In the genomic region with DNA sequence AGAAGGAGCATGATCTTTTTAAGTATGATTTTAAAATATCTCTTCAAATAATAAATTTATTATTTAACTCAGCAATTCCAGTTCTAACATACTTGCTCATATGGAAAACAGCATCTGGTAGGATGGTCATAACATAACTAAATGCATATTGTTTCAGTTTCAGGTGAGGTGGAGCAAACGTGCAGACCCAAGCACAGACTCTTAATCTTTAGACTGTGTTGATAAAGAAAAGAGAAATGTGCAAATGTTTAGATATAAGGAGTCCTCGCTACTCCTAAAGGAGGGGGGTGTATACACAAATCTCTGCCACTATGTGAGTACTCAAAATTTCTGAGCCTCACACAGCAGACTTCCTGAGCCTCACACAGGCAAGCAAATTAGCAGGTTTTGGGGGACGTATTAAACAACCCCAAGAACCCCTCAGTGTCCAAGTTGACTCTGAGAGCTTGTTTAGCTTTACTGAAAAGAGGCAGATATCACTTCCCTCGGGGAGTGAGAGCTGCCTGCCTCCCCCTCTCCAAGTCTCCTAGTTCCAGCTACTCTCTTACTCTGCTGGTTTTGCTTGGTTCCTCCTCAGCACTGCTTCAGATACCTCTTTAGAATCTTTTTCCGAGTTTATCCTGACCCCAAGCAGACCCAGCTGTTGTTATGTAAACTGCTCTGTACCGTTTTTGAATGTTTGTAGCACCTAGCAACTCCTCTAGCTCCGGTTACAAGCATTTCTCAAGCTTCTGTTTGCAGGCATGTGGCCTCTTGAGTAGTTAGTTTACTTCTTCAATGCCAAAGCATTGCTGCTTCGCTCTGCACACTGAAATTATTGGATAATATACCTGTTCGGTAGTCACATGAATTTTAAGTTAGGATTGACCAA, we compare ENCODE assay signal across 22 mouse cellular contexts. TPM values are rescaled to one million over a fixed set of nuclear protein-coding genes. Genes with fewer than 3 reads are reported as not detected.
DNase-seq lines count a peak whose midpoint lies in the region; ATAC-seq and TF ChIP-seq lines count a peak whose summit lies in the region.
"Had no signal": no experiment of that assay in that cellular context is flagged by ENCODE, and none has a peak within 500 bp of the region (broad histone marks: within the 10 kb centered on the region; RNA-seq: fewer than 3 reads in every experiment).

No protein-coding gene starts in this region.

- in situ Hi-C loops in CH12.LX (cut with MboI; ENCODE audit: low pct_ligation_motif_present, low pct_unique_long_range_greater_than_20kb, low sequenced_read_pairs), result no loop called here

- dilution Hi-C loops in CH12.LX (cut with MboI; ENCODE audit: extremely low pct_ligation_motif_present, extremely low pct_unique_long_range_greater_than_20kb, low sequenced_read_pairs), result no loop called here

- no peaks in the 10 kb centered on the region for H3K27me3 ChIP-seq in intestine, embryonic 16.5 days (replicated peaks; ENCODE audit: control insufficient read depth, insufficient read depth, low read length)
- H3K27me3 ChIP-seq in intestine, embryonic 15.5 days (replicated peaks), result no peaks in the 10 kb centered on the region
- no peaks in the 10 kb centered on the region for H3K27me3 ChIP-seq in CH12.LX (replicated peaks)
- H3K27me3 ChIP-seq: heart, embryonic 15.5 days; limb, embryonic 15.5 days; midbrain, embryonic 15.5 days had no signal

- no peak overlapping the region for H3K4me2 ChIP-seq in intestine, embryonic 16.5 days (ENCODE audit: low read depth, low read length)
- H3K4me2 ChIP-seq in intestine, embryonic 15.5 days (replicated peaks), result no peak overlapping the region
- peak overlapping the region; percentile 97 for H3K4me2 ChIP-seq in CH12.LX (ENCODE audit: insufficient read depth, low read depth, poor library complexity, severe bottlenecking)
- H3K4me2 ChIP-seq: heart, embryonic 15.5 days; limb, embryonic 15.5 days; lung, embryonic 14.5 days; midbrain, embryonic 15.5 days had no signal

- TF ChIP-seq RAD21 in CH12.LX (IDR thresholded peaks at IDR 0.05; ENCODE audit: low read depth, low read length), result no peak

- peaks cover 9% of the 10 kb centered on the region for H3K4me1 ChIP-seq in intestine, embryonic 16.5 days (ENCODE audit: control insufficient read depth, insufficient read depth, low read length)
- H3K4me1 ChIP-seq in intestine, embryonic 15.5 days (replicated peaks), result no peaks in the 10 kb centered on the region
- peaks cover 0 to 62% of the 10 kb centered on the region in 2 experiments; a peak in 2 of 4 replicates for H3K4me1 ChIP-seq in CH12.LX (ENCODE audit: control insufficient read depth in 1 of 2, insufficient read depth in 2 of 2)
- H3K4me1 ChIP-seq: embryonic facial prominence, embryonic 10.5 days; limb, embryonic 15.5 days; megakaryocyte, embryonic 14.5 days; midbrain, embryonic 15.5 days had no signal

- TF ChIP-seq CTCF in CH12.LX (conservative IDR thresholded peaks at IDR 0.05 in 1 of 2, IDR thresholded peaks at IDR 0.05 in 1 of 2; ENCODE audit: low read depth in 2 of 2, low read length in 2 of 2), result no peak

- peaks cover 73% of the 10 kb centered on the region for H3K79me2 ChIP-seq in CH12.LX (replicated peaks; ENCODE audit: control insufficient read depth, extremely low read depth, insufficient read depth, poor library complexity, severe bottlenecking)

- peak; percentile 21; the same call in 1 of the 2 replicates for ATAC-seq in intestine, embryonic 16.5 days
- ATAC-seq in intestine, embryonic 15.5 days, result no peak
- ATAC-seq in hematopoietic stem cell, adult 5-6 weeks (replicated peaks in 1 of 2; ENCODE audit: insufficient read depth in 1 of 2, low FRiP score in 2 of 2, low TSS enrichment in 1 of 2, low read depth in 1 of 2, poor library complexity in 2 of 2, severe bottlenecking in 2 of 2), result peak; percentile 33 to 40; a peak in 2 of 4 replicates
- ATAC-seq: midbrain, embryonic 15.5 days had no signal

- no peak overlapping the region for H3K4me3 ChIP-seq in intestine, embryonic 16.5 days (ENCODE audit: low read length)
- no peak overlapping the region for H3K4me3 ChIP-seq in intestine, embryonic 15.5 days (replicated peaks)
- peak overlapping the region in 2 of 3 experiments; percentile 3 to 31 for H3K4me3 ChIP-seq in CH12.LX (replicated peaks in 1 of 3; ENCODE audit: low read depth in 2 of 3, low read length in 2 of 3, poor library complexity in 1 of 3)
- H3K4me3 ChIP-seq: embryonic facial prominence, embryonic 10.5 days; gastrocnemius, adult 2 months; heart, embryonic 15.5 days; limb, embryonic 15.5 days; megakaryocyte, embryonic 14.5 days; midbrain, embryonic 15.5 days; myocyte had no signal

- no peak; the same call in 1 of the 2 replicates for TF ChIP-seq POLR2A in CH12.LX (IDR thresholded peaks at IDR 0.05; ENCODE audit: low read depth, low read length)

- no peaks in the 10 kb centered on the region for H3K9me3 ChIP-seq in intestine, embryonic 16.5 days (ENCODE audit: control insufficient read depth, low read length)
- H3K9me3 ChIP-seq in intestine, embryonic 15.5 days, result no peaks in the 10 kb centered on the region
- no peaks in the 10 kb centered on the region for H3K9me3 ChIP-seq in CH12.LX (replicated peaks; ENCODE audit: low read length)
- H3K9me3 ChIP-seq: embryonic facial prominence, embryonic 10.5 days; G1E; heart, embryonic 15.5 days; limb, embryonic 15.5 days; megakaryocyte, embryonic 14.5 days; midbrain, embryonic 15.5 days had no signal

- H3K27ac ChIP-seq in intestine, embryonic 16.5 days (ENCODE audit: low read length), result no peak overlapping the region
- H3K27ac ChIP-seq in intestine, embryonic 15.5 days, result no peak overlapping the region
- peak overlapping the region; percentile 87 for H3K27ac ChIP-seq in CH12.LX (ENCODE audit: insufficient read depth, low read depth)
- H3K27ac ChIP-seq: embryonic facial prominence, embryonic 10.5 days; gastrocnemius, adult 2 months; heart, embryonic 15.5 days; limb, embryonic 15.5 days; midbrain, embryonic 15.5 days had no signal

- no peaks in the 10 kb centered on the region for H3K36me3 ChIP-seq in intestine, embryonic 16.5 days (ENCODE audit: control insufficient read depth, insufficient read depth, low read length)
- H3K36me3 ChIP-seq in intestine, embryonic 15.5 days, result no peaks in the 10 kb centered on the region
- no peaks in the 10 kb centered on the region for H3K36me3 ChIP-seq in CH12.LX (replicated peaks in 1 of 2; ENCODE audit: control insufficient read depth in 1 of 2, insufficient read depth in 1 of 2, low read length in 1 of 2)
- H3K36me3 ChIP-seq: embryonic facial prominence, embryonic 10.5 days; G1E; heart, embryonic 15.5 days; limb, embryonic 15.5 days; midbrain, embryonic 15.5 days had no signal

- DNase-seq in A20 (ENCODE audit: low read depth, low spot score) (peak; percentile 62), CH12.LX (ENCODE audit: extremely low read depth) (no peak)
- no peak for DNase-seq in retina, embryonic 14.5 days (ENCODE audit: low spot score)
- DNase-seq in kidney, adult 8-10 months, result no peak
- DNase-seq in cerebellum, postnatal 14 days, result no peak
- DNase-seq: B cell, adult 2 months; cerebellum, adult 18-20 months; cerebellum, postnatal 36 days; gastrocnemius, adult 2 months; layer of hippocampus, postnatal 36 days; lung, embryonic 14.5 days; right cerebral cortex, postnatal 25 days had no signal

- no peak overlapping the region for H3K9ac ChIP-seq in intestine, embryonic 16.5 days (ENCODE audit: low read depth, low read length)
- H3K9ac ChIP-seq in intestine, embryonic 15.5 days, result no peak overlapping the region
- peak overlapping the region; percentile 55 for H3K9ac ChIP-seq in CH12.LX (ENCODE audit: insufficient read depth, low read depth)
- H3K9ac ChIP-seq: heart, embryonic 15.5 days; limb, embryonic 15.5 days; lung, embryonic 14.5 days; midbrain, embryonic 15.5 days had no signal

- peak; percentile 89 for TF ChIP-seq EP300 in CH12.LX (IDR thresholded peaks at IDR 0.05; ENCODE audit: low read length)

- 36% methylated on average over 9 of the region's 9 CpGs for WGBS in intestine, embryonic 16.5 days
- WGBS in intestine, embryonic 15.5 days, result 34% methylated on average over 9 of the region's 9 CpGs

TF ChIP-seq in CH12.LX, 34 proteins besides CTCF, POLR2A, EP300 and RAD21 (continues in another document):
- TF ChIP-seq ZNF384 (IDR thresholded peaks at IDR 0.05; ENCODE audit: low read depth, low read length) (no peak), MYC (IDR thresholded peaks at IDR 0.05; ENCODE audit: low read depth, low read length) (peak; percentile 44; the same call in 1 of the 2 replicates), NRF1 (IDR thresholded peaks at IDR 0.05; ENCODE audit: low read depth, low read length) (no peak), JUN (IDR thresholded peaks at IDR 0.05; ENCODE audit: insufficient read depth, low read depth, low read length) (peak; percentile 83), MAX (IDR thresholded peaks at IDR 0.05; ENCODE audit: low read length) (no peak), MAZ (IDR thresholded peaks at IDR 0.05; ENCODE audit: low read depth, low read length) (peak; percentile 64; the same call in 1 of the 2 replicates), CHD2 (IDR thresholded peaks at IDR 0.05; ENCODE audit: low read length) (no peak; the same call in 1 of the 2 replicates), TBP (conservative IDR thresholded peaks at IDR 0.05; ENCODE audit: low read depth, low read length) (no peak), IRF4 (IDR thresholded peaks at IDR 0.05; ENCODE audit: low read depth, low read length) (peak; percentile 93), PAX5 (IDR thresholded peaks at IDR 0.05; ENCODE audit: low read length) (no peak), BHLHE40 (IDR thresholded peaks at IDR 0.05; ENCODE audit: low read depth, low read length) (peak; percentile 94), SIN3A (IDR thresholded peaks at IDR 0.05; ENCODE audit: low read length) (no peak; the same call in 1 of the 2 replicates), ETS1 (conservative IDR thresholded peaks at IDR 0.05; ENCODE audit: low read depth, low read length) (peak; percentile 63), MEF2A (IDR thresholded peaks at IDR 0.05; ENCODE audit: borderline replicate concordance, low read depth, low read length) (peak; percentile 36; the same call in 1 of the 2 replicates), JUND (conservative IDR thresholded peaks at IDR 0.05; ENCODE audit: low read depth, low read length) (peak; percentile 76), ZKSCAN1 (IDR thresholded peaks at IDR 0.05; ENCODE audit: borderline replicate concordance, low read depth, low read length) (no peak), RCOR1 (conservative IDR thresholded peaks at IDR 0.05; ENCODE audit: low read depth, low read length) (peak; percentile 78), MAFK (IDR thresholded peaks at IDR 0.05; ENCODE audit: insufficient replicate concordance, low read length) (peak; percentile 61; the same call in 1 of the 2 replicates), USF2 (conservative IDR thresholded peaks at IDR 0.05; ENCODE audit: low read depth, low read length) (no peak)

RNA-seq across cellular contexts. Expression of a gene that starts 10.0 kb away (rescaled TPM):
- polyA plus RNA-seq in intestine, embryonic 16.5 days (2015; fragmentation: Nextera tagmentation; extraction: Ambion mirVana), result 13.7 and 16.8 TPM in 2 replicates
- polyA plus RNA-seq in intestine, embryonic 15.5 days (2015; fragmentation: Nextera tagmentation; extraction: Ambion mirVana), result 16.9 and 18.2 TPM in 2 replicates
- total RNA-seq in CH12.LX (2012; rRNA removed) (56.7 and 70.6 TPM in 2 replicates), CH12.LX (2014; rRNA removed) (26.3 and 31.5 TPM in 2 replicates)
- 51.3 and 54.6 TPM in 2 replicates for polyA plus RNA-seq in CH12.LX (2012; ENCODE audit: insufficient read length, low read depth)
- 47.7 and 96.1 TPM in 2 replicates for total RNA-seq in hematopoietic stem cell, adult 5-6 weeks (2017)
- polyA plus RNA-seq: G1E had no signal

Comparison
In these comparisons a context has a peak if more than half of its experiments do, and no peak if none do; other contexts are left out.
1. H3K4me3 ChIP-seq: peak in CH12.LX (2 of 3); none in intestine, embryonic 16.5 days (single experiment) and intestine, embryonic 15.5 days (single experiment).